Mouse (Mus musculus) hindbrain, embryonic 10.5 days (tissue): ENCODE measurements at regions not wholly inside any gene's neighbourhood (a gene's known extent, or its start where the extent isn't known, plus 50 kb on each side); places are given as distances from the start of the nearest gene placed in this dataset.
"Not testable (repeated sequence)": the region's sequence is repeated elsewhere in the genome, so short reads cannot be mapped to it uniquely, and the experiment has no call there.

ENCODE experiments used
- DNase-seq: peaks from one replicate; pipeline ENCODE4 v3.0.0-alpha.2; 2017; ENCODE audit warnings: low spot score
- H3K27ac ChIP-seq: fragments of 300-500 bp; sonication (generic); 2 replicates; pipeline ENCODE4 v1.5.1; 2016; ENCODE audit warnings: mild to moderate bottlenecking, moderate library complexity
- H3K27me3 ChIP-seq: fragments of 300-500 bp; sonication (generic); 2 replicates; pipeline ENCODE4 v1.6.1; 2016; ENCODE audit warnings: mild to moderate bottlenecking; ENCODE audit not compliant: poor library complexity, insufficient read depth, severe bottlenecking
- H3K36me3 ChIP-seq: fragments of 300-500 bp; sonication (generic); 2 replicates; pipeline ENCODE4 v1.6.1; 2016; ENCODE audit warnings: mild to moderate bottlenecking, moderate library complexity
- H3K4me1 ChIP-seq: fragments of 300-500 bp; sonication (generic); replicated peaks from 2 replicates; pipeline ENCODE4 v1.6.1; 2016; ENCODE audit warnings: mild to moderate bottlenecking
- H3K4me3 ChIP-seq: fragments of 300-500 bp; sonication (generic); 2 replicates; pipeline ENCODE4 v1.5.1; 2016; ENCODE audit warnings: mild to moderate bottlenecking, moderate library complexity
- H3K9me3 ChIP-seq: fragments of 300-500 bp; sonication (generic); 2 replicates; pipeline ENCODE4 v1.6.1; 2016; ENCODE audit warnings: mild to moderate bottlenecking, moderate library complexity
- WGBS: fragments of 180-500 bp; shearing (Covaris S2); methylation state at CpG from one replicate; pipeline ENCODE4 v1.1.7; 2016; 5-methylcytosine and 5-hydroxymethylcytosine counted together

DNA sequence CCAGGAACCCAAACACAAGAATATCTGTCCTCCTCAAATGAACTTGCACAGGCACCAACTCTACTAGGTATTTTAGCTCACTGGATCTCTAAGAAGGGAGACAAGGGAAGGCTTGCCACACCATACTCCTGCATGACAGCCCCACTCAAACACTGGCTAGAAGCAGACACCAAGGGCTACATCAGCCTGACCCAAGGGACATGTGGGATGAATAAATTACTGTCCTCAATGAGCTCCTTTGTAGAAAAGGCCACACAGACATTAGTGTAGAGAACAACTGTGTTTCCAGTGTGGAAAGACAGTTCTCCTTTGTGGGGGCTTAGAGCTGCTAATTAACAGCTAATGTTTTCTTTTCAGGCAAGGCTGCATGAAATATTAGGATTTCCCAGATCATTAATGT is 335.9 kb upstream of the Clnk start:
- H3K4me1 ChIP-seq: no peaks in the 10 kb centered on the region
- no peaks in the 10 kb centered on the region for H3K27me3 ChIP-seq
- H3K4me3 ChIP-seq: no peak overlapping the region
- no peak overlapping the region for H3K27ac ChIP-seq
- H3K36me3 ChIP-seq: no peaks in the 10 kb centered on the region
- H3K9me3 ChIP-seq: no peaks in the 10 kb centered on the region
- no peak for DNase-seq

DNA sequence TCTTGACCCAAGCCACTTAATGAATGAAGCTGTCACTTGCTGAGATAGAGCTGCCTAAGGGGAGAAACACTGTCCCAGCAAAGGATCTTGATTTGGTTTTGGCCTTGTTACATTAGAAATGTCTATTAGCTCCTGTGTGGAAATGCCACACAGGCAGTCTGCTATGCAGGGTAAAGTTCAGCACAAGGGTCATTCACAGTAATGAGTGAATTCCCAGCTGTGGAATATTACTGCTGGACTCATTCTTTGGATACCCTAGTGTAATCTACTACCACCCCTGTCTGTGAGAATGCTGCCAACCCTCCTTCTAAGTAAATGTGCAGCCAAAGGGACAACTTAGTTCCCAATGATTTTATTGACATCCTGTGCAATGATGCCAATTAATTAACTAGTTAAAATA is 322.2 kb upstream of the Clnk start:
- no peak overlapping the region for H3K27ac ChIP-seq
- DNase-seq: no peak
- no peaks in the 10 kb centered on the region for H3K36me3 ChIP-seq
- H3K27me3 ChIP-seq: no peaks in the 10 kb centered on the region
- H3K4me1 ChIP-seq: no peaks in the 10 kb centered on the region
- no peaks in the 10 kb centered on the region for H3K9me3 ChIP-seq
- no peak overlapping the region for H3K4me3 ChIP-seq

DNA sequence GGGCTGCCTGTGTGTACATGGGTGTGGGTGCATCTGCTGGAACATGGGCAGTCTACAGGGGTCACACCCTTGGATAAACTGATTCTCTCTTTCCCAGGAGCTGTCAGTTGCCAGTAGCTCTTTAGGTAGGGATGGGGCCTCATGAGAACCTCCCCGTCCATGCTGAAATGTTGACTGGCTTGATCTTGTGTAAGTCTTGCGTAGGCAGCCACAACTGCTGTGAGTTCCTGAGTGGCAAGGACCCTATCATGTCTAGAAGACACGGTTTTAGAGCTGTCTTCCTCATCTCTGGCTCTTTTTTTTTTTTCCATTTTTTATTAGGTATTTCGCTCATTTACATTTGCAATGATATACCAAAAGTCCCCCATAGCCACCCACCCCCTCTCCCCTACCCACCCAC is 314.5 kb upstream of the Clnk start:
- not testable (repeated sequence) for DNase-seq

DNA sequence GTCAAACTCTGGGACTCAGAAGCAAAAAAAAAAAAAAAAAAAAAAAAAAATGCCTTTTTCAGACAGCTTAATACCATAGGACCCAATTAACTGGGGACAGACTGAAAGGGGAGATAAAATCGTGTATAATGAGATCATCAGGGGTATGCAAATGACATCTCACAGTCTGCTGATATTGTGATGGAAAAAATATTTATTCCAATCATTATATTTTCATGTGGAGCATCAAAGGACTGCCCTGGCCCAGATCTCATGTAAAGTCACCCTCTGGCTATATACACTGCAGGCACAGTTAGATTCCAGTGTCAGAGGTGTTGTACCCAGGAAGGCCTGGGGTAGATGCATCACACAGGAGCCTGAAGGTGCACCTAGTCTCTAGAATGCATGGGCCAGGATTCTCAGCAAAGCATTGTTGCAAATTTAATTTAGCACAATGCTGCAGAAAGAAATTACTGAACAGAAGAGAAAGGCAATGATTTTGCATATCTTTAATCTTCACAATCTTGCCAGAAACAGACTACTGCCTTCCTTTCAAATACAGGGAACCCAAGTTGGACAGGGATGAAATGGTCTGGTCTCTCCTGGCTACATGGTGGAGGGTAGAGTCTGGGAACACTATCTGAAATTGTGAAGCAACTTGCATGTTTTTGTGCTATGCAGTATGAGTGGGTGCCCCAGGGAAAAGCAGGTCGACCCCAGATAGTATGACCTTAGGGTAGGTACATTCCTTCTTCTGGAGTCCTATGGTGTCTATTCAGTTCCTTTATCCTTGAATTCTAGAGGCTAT is 305.2 kb upstream of the Clnk start:
- Histone ChIP-seq H3K27me3 (no peaks in the 10 kb centered on the region), H3K36me3 (no peaks in the 10 kb centered on the region), H3K4me3 (no peak overlapping the region), H3K4me1 (peaks cover 10% of the 10 kb centered on the region), H3K9me3 (no peaks in the 10 kb centered on the region), H3K27ac (no peak overlapping the region)
- 65% methylated on average over 2 of the region's 2 CpGs for WGBS
- no peak for DNase-seq

More for the DNA sequence above, 314.5 kb upstream of the Clnk start:
- not testable (repeated sequence) for H3K27me3 ChIP-seq, H3K4me1 ChIP-seq, H3K4me3 ChIP-seq, H3K9me3 ChIP-seq, H3K36me3 ChIP-seq, H3K27ac ChIP-seq
- WGBS: 90% methylated on average over 2 of the region's 4 CpGs

DNA sequence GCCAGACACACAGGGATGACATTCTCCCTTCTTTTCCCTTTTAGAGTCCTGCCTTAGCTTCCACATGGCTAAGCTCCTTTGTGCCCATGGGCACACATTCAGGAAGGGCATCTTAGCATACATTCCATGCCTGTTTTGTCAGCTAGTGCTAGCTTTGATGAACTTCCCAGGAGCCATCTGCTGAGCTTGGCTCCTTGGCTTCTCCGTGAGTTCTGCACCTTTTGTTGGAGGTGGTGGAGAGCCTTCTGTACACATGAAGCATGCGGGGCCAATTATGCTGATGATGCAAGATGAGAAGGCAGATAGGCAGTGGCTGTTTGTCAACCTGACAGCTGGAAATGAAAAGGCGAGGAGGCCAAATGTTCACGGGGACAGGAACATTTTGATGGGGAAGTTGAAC is 304.4 kb upstream of the Clnk start:
- Histone ChIP-seq H3K27ac (no peak overlapping the region), H3K36me3 (no peaks in the 10 kb centered on the region), H3K9me3 (no peaks in the 10 kb centered on the region), H3K4me3 (no peak overlapping the region), H3K4me1 (peaks cover 10% of the 10 kb centered on the region), H3K27me3 (no peaks in the 10 kb centered on the region)
- peak; percentile 6 for DNase-seq
- WGBS: 43% methylated on average over 4 of the region's 4 CpGs

DNA sequence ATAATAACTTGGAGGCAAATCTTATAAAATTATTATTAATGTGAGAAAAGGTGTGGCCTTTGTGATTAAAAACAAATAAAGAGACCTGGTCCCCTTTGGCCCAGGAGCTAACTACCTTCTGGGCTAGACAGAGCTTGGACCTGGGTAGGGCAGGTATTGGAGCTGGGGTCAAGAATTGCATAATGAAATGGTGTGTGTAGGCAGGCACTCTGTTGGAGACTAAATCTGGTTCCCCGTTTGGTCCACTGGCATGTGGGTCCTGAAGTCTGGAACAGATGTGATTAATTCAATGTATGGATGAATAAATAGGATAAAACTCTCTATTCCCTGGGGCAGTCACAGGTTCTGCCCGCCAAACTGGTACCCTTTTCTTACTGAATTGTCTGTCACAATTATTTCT is 301.3 kb upstream of the Clnk start:
- Histone ChIP-seq H3K9me3 (no peaks in the 10 kb centered on the region), H3K27ac (no peak overlapping the region), H3K4me3 (no peak overlapping the region), H3K36me3 (no peaks in the 10 kb centered on the region), H3K4me1 (peaks cover 10% of the 10 kb centered on the region), H3K27me3 (no peaks in the 10 kb centered on the region)
- no peak for DNase-seq
- WGBS: 54% methylated on average over 2 of the region's 2 CpGs

DNA sequence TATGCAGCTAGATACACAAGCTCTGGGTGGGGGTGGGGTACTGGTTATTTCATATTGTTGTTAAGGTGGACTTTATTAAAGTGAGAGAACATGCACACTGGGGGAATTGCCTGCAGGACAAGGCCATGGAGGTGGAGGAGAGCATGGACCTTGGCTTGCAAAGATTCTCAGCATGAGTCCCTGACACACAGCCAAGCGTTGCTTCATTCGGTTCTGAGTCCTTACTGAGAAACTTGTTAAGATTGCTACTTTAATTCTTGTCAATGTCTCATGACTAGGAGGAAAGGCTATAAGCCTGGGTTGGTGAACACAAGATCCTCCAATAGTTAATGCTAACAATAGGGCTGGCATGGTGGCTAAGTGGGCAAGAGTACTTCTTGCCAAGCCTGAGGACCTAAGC is 300.3 kb upstream of the Clnk start:
- no peak overlapping the region for H3K27ac ChIP-seq
- H3K4me1 ChIP-seq: peaks cover 10% of the 10 kb centered on the region
- no peaks in the 10 kb centered on the region for H3K9me3 ChIP-seq
- H3K36me3 ChIP-seq: no peaks in the 10 kb centered on the region
- no peak for DNase-seq
- no peak overlapping the region for H3K4me3 ChIP-seq
- WGBS: 95% methylated on average over 2 of the region's 2 CpGs
- no peaks in the 10 kb centered on the region for H3K27me3 ChIP-seq

DNA sequence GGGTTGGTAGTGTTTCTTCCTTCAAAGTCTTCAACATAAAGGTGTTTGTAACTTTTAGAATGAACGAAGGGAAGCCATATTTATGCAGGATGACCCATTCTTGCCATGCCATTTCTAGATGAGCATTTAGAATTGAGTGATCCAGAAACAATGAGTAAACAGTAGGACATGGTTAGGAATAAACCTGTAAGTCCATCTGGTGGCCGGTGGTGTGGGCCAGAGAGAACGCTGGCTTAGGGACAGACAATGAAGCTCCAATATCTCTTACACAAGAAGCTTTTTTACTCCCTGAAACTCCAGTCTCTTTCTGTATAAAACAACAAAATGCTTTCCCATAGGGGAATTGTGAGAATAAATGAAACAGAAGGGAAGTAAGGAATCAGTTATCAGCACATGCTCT is 296.9 kb upstream of the Clnk start:
- H3K36me3 ChIP-seq: no peaks in the 10 kb centered on the region
- H3K27me3 ChIP-seq: no peaks in the 10 kb centered on the region
- H3K9me3 ChIP-seq: no peaks in the 10 kb centered on the region
- no peak for DNase-seq
- no peak overlapping the region for H3K27ac ChIP-seq
- 90% methylated on average over 3 of the region's 3 CpGs for WGBS
- 0 out of 2 replicates have a peak, but pooled peaks cover 5% of the 10 kb centered on the region for H3K4me1 ChIP-seq
- no peak overlapping the region for H3K4me3 ChIP-seq

DNA sequence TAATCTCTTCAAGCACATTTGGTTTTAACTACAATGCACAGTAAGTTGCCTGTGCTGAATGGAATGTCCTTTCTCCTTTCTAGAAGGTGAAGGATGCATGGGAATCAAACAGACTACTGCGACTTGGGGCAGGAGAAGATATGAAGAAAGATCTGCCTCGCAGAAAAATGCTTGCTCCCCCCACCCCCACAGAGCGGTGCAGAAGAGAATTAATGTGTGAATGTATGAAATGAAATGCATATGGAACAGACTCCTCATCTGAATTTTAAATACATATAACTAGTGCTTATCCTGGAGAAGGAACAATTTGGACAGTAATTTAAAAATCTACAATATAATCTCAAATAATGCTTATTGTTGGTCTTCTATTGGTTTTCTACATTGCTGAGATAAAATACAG is 283.0 kb upstream of the Clnk start:
- no peaks in the 10 kb centered on the region for H3K4me1 ChIP-seq
- no peak overlapping the region for H3K27ac ChIP-seq
- H3K4me3 ChIP-seq: no peak overlapping the region
- 89% methylated on average over 3 of the region's 3 CpGs for WGBS
- no peak for DNase-seq
- no peaks in the 10 kb centered on the region for H3K27me3 ChIP-seq
- no peaks in the 10 kb centered on the region for H3K9me3 ChIP-seq
- H3K36me3 ChIP-seq: no peaks in the 10 kb centered on the region

DNA sequence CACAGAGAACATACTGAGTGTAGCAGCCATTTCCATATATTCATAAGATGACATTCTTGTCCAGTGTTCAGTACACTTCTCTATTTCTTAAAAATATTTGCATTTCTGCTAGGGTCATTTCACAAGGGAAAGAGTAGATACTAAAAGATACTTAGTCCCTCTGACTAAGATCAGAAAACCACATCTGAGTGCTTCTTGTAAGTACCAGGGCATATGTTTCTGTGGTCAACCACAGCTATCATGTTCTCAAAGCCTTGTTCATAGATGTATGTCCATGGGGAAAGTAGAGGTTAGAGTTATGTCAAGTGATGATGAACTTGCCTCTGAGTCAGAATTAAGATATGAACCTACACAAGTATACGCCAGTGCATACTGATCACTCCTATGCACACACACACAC is 279.2 kb upstream of the Clnk start:
- H3K4me3 ChIP-seq: no peak overlapping the region
- no peaks in the 10 kb centered on the region for H3K4me1 ChIP-seq
- WGBS: 90% methylated on average over 1 of the region's 1 CpGs
- H3K9me3 ChIP-seq: no peaks in the 10 kb centered on the region
- no peak for DNase-seq
- no peaks in the 10 kb centered on the region for H3K27me3 ChIP-seq
- H3K27ac ChIP-seq: no peak overlapping the region
- H3K36me3 ChIP-seq: no peaks in the 10 kb centered on the region

DNA sequence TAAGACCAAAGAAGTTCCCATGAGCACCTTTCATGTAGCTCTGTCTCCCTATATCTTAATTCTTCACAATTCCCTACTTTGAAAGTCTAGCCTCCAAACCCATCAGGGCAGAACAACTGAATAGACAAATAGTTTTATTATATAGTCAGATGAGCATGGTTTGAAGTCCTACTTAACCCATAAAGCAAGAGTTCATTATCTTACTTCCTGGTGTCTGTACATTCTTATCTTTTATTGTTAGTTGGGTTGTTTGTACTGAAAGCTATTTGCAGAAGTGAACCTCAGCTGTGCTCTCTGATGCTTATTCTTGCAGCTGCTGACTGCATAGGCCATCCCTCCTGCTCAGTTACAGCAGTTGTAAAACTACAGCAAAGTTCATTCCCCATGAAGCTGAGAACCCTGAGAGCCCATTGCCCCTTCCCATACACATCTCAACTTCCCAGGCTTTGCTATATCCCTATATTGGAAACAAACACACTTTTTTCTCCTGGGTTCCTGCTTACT is 276.7 kb upstream of the Clnk start:
- Histone ChIP-seq H3K27me3 (no peaks in the 10 kb centered on the region), H3K9me3 (no peaks in the 10 kb centered on the region), H3K4me1 (no peaks in the 10 kb centered on the region), H3K36me3 (no peaks in the 10 kb centered on the region), H3K4me3 (no peak overlapping the region), H3K27ac (no peak overlapping the region)
- no peak for DNase-seq

DNA sequence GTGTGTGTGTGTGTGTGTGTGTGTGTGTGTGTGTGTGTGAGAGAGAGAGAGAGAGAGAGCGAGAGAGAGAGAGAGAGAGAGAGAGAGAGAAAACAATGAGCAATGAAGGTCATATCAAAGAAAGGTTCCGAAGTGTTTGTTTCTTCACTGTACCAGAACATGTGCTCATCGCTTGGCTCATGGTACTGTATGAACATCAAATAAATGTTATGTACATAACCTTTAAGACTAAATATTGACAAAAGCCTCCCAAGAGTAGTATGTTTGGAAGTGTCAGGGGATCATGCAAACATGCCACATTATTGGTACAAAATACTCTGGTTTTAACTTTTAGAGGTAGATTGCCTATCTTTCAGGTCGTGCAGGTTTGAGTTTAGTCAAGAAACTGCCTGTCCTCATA is 275.3 kb upstream of the Clnk start:
- DNase-seq: no peak
- no peaks in the 10 kb centered on the region for H3K27me3 ChIP-seq
- H3K9me3 ChIP-seq: no peaks in the 10 kb centered on the region
- H3K4me3 ChIP-seq: no peak overlapping the region
- H3K4me1 ChIP-seq: no peaks in the 10 kb centered on the region
- WGBS: 88% methylated on average over 4 of the region's 4 CpGs
- no peaks in the 10 kb centered on the region for H3K36me3 ChIP-seq
- H3K27ac ChIP-seq: no peak overlapping the region

DNA sequence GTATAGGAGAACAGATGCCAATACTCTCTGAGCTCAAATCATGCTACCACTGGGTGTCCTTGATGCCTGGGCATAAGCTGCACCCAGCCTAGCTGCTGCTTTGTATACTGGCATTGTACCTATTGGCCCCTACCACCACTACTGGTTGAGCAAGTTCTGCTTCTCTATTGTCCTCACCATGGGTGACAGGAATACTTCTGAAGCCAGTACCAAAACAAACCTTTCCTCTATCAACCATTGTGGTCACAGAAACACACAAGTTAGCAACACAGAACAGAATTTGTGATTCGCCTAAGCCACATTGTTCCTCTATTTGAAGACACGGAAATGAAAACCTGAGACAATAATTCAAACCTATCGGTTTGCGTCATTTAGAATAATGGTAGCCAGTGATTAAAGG is 274.3 kb upstream of the Clnk start:
- Histone ChIP-seq H3K36me3 (no peaks in the 10 kb centered on the region), H3K9me3 (no peaks in the 10 kb centered on the region), H3K27me3 (no peaks in the 10 kb centered on the region), H3K4me1 (no peaks in the 10 kb centered on the region), H3K4me3 (no peak overlapping the region), H3K27ac (no peak overlapping the region)
- WGBS: 88% methylated on average over 4 of the region's 4 CpGs
- DNase-seq: no peak

DNA sequence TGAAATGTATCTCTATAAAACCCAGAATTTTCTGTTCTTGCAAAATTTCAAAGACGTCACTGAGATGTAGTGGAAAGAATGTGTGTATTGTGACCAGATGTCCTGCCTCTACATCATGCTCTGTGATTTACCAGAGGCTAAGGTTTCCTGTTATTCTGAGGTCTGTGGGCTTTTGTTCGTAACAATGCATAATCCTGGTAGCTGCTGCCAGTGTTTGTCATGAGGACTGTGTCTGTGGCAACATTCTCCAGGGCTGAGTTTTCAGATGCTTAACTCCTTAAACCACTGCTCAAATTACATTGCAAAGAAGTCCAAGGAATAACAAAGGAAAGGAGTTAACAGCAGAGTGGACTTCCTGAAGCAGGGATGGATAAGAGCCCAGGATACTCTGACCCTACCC is 269.0 kb upstream of the Clnk start:
- WGBS: 55% methylated on average over 2 of the region's 2 CpGs
- H3K9me3 ChIP-seq: no peaks in the 10 kb centered on the region
- no peaks in the 10 kb centered on the region for H3K27me3 ChIP-seq
- no peak overlapping the region for H3K27ac ChIP-seq
- DNase-seq: no peak
- H3K4me3 ChIP-seq: no peak overlapping the region
- no peaks in the 10 kb centered on the region for H3K4me1 ChIP-seq
- H3K36me3 ChIP-seq: no peaks in the 10 kb centered on the region
